Mouse (Mus musculus) kidney, postnatal 36 days (tissue): ENCODE results near the gene Tbc1d25.

Source experiments
- DNase-seq, 2 experiments: peaks; one replicate each; pipeline ENCODE4 v3.0.0; 2021 to 2022; ENCODE audit warnings: mixed read lengths in 2 of 2

Gene Tbc1d25

GRCm38 (mm10) chrX:8178871-8179270 is 2.9 kb upstream of the Tbc1d25 start:
- DNase-seq, result no peak

GRCm38 (mm10) chrX:8175169-8175503 is 845 bp downstream of the Tbc1d25 start:
- DNase-seq, result no peak

GRCm38 (mm10) chrX:8167716-8168647 is 8.0 kb downstream of the Tbc1d25 start:
- DNase-seq, result no peak

- no peak for DNase-seq
These were observed 11.5 kb downstream of the Tbc1d25 start for GRCm38 (mm10) chrX:8164471-8164870.

- DNase-seq, result no peak
These were observed 12.9 kb downstream of the Tbc1d25 start for GRCm38 (mm10) chrX:8163076-8163475.

GRCm38 (mm10) chrX:8145153-8145991 is 30.6 kb downstream of the Tbc1d25 start, which contains the start of gene Rbm3:
Rbm3 (minus strand) TSS chrX:8145880.
- peak; percentile 89 to 91 for DNase-seq

- DNase-seq, result peak in 1 of 2 experiments; percentile 22
These were observed 32.2 kb downstream of the Tbc1d25 start for GRCm38 (mm10) chrX:8143750-8144149.

- DNase-seq, result no peak
These were observed 33.0 kb downstream of the Tbc1d25 start for GRCm38 (mm10) chrX:8142948-8143347.

- DNase-seq, result no peak
These were observed 34.9 kb downstream of the Tbc1d25 start for GRCm38 (mm10) chrX:8141058-8141457.

- no peak for DNase-seq
These were observed 35.5 kb downstream of the Tbc1d25 start for GRCm38 (mm10) chrX:8140446-8140845.

- no peak for DNase-seq
These were observed 36.5 kb downstream of the Tbc1d25 start for GRCm38 (mm10) chrX:8139480-8139879.

GRCm38 (mm10) chrX:8135886-8136285 is 40.1 kb downstream of the Tbc1d25 start:
- DNase-seq, result no peak

- peak; percentile 93 to 94 for DNase-seq
These were observed 43.7 kb downstream of the Tbc1d25 start, which contains the start of gene Wdr13 for GRCm38 (mm10) chrX:8132017-8132976. Wdr13 (minus strand) TSS chrX:8132892.

- DNase-seq, result no peak
These were observed 44.6 kb downstream of the Tbc1d25 start for GRCm38 (mm10) chrX:8131393-8131792.

GRCm38 (mm10) chrX:8125235-8125634 is 50.7 kb downstream of the Tbc1d25 start:
- no peak for DNase-seq

- DNase-seq, result no peak
These were observed 52.0 kb downstream of the Tbc1d25 start for GRCm38 (mm10) chrX:8123821-8124470.

GRCm38 (mm10) chrX:8117264-8117663 is 58.7 kb downstream of the Tbc1d25 start:
- DNase-seq, result no peak

- DNase-seq, result no peak
These were observed 60.7 kb downstream of the Tbc1d25 start for GRCm38 (mm10) chrX:8115275-8115674.

- DNase-seq, result no peak
These were observed 71.0 kb downstream of the Tbc1d25 start for GRCm38 (mm10) chrX:8105019-8105418.
